Mouse (Mus musculus) spleen, postnatal 4 days (tissue): ENCODE data around the gene Olfr130.

ENCODE experiments used
- DNase-seq, 2 experiments: peaks; one replicate each; pipeline ENCODE4 v3.0.0; 2022; ENCODE audit warnings: low spot score in 2 of 2

Gene Olfr130

DNA sequence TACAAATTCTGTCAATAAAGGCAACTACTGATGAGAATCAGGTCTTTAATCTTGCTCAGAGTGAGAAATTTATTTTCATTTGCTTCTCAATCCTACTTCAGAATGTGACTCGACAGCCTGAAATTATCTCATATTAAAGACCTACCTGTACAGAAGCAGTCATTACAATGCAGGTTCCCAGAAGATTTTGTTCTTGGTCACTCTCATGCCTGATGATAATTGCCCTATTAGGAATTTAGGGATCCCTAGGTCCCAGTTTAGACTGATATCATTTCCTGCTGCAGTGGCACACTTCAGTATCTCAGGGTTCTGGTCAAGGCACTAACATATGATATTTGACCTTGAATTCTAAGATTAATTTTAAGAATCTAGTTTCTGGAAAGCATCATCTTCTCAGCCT is at the start of gene Olfr130:
Gene Olfr130 (plus strand): TSS at position 301 of the 400 bp plus-strand sequence.
- no peak for DNase-seq

DNA sequence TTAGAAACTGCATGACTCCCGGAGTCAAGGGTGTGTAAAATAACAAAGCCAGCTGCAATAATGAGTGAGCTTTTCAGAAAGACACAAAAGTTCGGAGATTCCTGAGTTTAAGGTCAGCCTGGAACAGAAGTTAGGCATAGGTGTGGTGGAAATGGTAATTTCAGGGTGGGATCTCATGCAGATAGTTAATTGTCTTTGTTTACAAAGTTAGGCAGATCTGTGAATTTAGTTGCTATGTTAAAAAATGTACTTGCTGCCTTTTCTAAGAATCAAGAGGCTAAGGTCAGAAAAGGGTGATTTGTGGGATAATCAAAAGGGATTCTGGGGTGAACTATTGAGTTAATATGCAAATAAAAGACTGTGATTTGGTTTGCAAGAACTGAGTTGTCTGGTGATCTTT is 47.4 kb upstream of the Olfr130 start:
- DNase-seq: no peak

DNA sequence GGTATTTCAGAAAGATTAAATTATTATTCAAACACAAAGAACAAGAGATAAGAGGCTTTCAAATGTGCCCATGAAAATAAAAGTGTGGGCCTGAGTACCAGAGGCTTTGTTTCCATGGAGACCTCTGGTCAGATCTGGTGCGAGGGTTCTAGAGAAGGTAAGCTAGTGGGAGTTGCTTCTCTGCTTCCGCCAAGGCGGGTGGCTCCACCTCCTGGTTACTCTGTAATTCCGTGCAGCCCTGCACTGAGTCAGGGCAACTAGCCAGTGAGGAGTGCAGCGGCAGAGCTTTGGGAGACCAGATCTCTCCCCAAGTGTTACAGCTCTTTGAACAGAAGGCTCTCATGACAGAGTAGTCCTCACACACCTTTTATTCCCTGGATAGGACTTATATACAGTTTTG is 37.4 kb upstream of the Olfr130 start:
- DNase-seq: no peak

DNA sequence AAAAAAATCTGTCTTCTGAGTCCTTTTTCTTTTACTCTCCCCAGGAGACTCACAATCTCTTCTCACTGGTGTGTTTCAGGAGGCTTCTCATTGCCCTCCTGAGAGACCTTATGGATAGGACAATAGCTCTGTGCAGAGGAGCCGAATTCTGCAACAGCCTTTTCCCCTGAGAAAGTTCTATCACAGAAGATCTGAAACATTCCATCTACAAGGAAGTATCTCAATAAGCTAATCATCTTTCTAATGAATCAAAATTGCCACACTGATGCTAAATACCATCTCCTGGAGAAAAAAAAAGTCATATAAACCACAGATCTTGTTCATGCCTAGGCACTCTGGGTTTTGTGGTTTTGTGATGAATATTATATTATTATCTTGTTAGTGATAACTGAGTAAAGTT is 3.7 kb upstream of the Olfr130 start, which contains the start of gene Olfr129:
Gene Olfr129 (minus strand): TSS at position 101 of the 400 bp plus-strand sequence.
- no peak for DNase-seq

DNA sequence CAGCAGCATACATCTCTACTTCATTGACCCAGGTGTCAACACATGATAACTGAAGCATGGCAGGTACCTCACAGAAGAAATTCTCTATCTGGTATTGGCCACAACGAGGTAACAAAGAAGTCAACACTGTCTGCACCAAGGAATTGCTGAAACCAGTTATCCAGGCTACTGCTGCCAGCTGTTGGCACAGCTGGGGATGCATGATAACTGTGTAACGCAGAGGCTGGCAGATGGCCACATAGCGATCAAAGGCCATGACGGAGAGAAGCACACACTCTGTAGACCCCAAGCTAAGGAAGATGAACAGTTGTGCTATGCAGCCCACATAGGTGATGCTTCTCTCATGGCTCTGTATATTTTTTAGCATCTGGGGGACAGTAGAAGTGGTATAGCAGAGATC is 18.6 kb downstream of the Olfr130 start:
- no peak for DNase-seq

DNA sequence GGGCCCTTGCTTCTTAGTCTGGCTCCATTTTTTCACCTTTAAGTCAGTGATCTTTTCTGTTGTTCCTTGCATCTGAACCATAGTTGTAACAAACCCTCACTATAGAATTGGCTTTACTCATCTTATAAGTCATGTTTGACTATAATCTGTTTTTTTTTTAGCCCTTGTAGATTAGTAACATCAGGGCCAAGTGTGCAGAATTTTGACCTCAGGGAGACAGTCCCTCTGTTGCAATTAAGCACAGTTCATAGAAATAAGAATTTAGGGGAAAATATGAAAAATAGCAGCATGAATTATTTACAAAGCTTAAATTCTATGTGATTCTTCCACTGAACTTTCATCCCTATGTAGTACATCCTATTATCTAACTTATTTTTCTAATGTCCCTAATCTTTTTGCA is 24.9 kb downstream of the Olfr130 start, which contains the start of gene Olfr131:
Gene Olfr131 (minus strand): TSS at position 101 of the 400 bp plus-strand sequence.
- DNase-seq: no peak
